Mouse (Mus musculus): ENCODE measurements around the gene Epb42. TPM values are rescaled to one million over a fixed set of nuclear protein-coding genes. Genes with fewer than 3 reads are reported as not detected.
"Not testable (repeated sequence)": the region's sequence is repeated elsewhere in the genome, so short reads cannot be mapped to it uniquely, and the experiment has no call there.

The Epb42 gene
- polyA plus RNA-seq, 1 experiment from 2014 or later, result 1.1 TPM

GRCm38 (mm10) chr2:120976308-120976707, 60.6 kb downstream of the Epb42 start:
- peak overlapping the region; percentile 96 for H3K4me2 ChIP-seq (ENCODE audit: low read length)
- no peaks in the 10 kb centered on the region for H3K36me3 ChIP-seq (ENCODE audit: control insufficient read depth, insufficient read depth, low read length)
- H3K4me1 ChIP-seq (ENCODE audit: control insufficient read depth in 2 of 2, insufficient read depth in 2 of 2, low read length in 2 of 2), result peaks cover 0 to 4% of the 10 kb centered on the region in 2 experiments; a peak in 1 of 4 replicates
- H3K9ac ChIP-seq (ENCODE audit: low read length), result no peak overlapping the region
- no peaks in the 10 kb centered on the region for H3K27me3 ChIP-seq (ENCODE audit: control insufficient read depth, insufficient read depth, low read length)
- WGBS, result 51% methylated on average over 4 of the region's 4 CpGs
- no peak overlapping the region for H3K4me3 ChIP-seq (ENCODE audit: control insufficient read depth in 1 of 2, insufficient read depth in 1 of 2, low read depth in 1 of 2, low read length in 2 of 2)
- no peak overlapping the region for H3K27ac ChIP-seq (replicated peaks in 1 of 2; ENCODE audit: control insufficient read depth in 1 of 2, insufficient read depth in 1 of 2, low read depth in 2 of 2, low read length in 2 of 2)
- no peak for ATAC-seq (ENCODE audit: insufficient number of reproducible peaks, insufficient read depth, low FRiP score, low read depth)
- H3K9me3 ChIP-seq (ENCODE audit: control insufficient read depth, low read length), result no peaks in the 10 kb centered on the region

DNA sequence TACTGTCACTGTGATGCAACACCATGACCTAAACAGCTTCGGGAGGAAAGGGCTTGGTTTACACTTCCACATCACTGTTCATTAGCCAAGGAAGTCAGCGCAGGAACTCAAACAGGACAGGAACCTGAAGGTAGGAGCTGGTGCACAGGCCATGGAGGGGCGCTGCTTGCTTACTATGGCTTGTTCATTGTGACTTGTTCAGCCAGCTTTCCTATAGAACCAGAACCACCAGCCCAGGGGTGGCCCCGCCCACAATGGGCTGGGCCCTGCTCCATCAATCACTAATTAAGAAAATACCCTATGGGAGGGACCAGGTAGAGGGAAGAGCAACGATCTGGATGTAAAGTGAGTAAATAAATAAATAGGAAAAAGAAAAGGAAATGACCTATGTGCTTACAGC, 63.9 kb downstream of the Epb42 start:
- Histone ChIP-seq H3K36me3 (ENCODE audit: control insufficient read depth, insufficient read depth, low read length) (no peaks in the 10 kb centered on the region), H3K9ac (ENCODE audit: low read length) (no peak overlapping the region), H3K4me3 (ENCODE audit: control insufficient read depth in 1 of 2, insufficient read depth in 1 of 2, low read depth in 1 of 2, low read length in 2 of 2) (no peak overlapping the region), H3K27me3 (ENCODE audit: control insufficient read depth, insufficient read depth, low read length) (no peaks in the 10 kb centered on the region), H3K9me3 (ENCODE audit: control insufficient read depth, low read length) (no peaks in the 10 kb centered on the region), H3K4me1 (ENCODE audit: control insufficient read depth in 2 of 2, insufficient read depth in 2 of 2, low read length in 2 of 2) (peaks cover 4 to 9% of the 10 kb centered on the region in 2 experiments; a peak in 3 of 4 replicates), H3K4me2 (ENCODE audit: low read length) (no peak overlapping the region), H3K27ac (replicated peaks in 1 of 2; ENCODE audit: control insufficient read depth in 1 of 2, insufficient read depth in 1 of 2, low read depth in 2 of 2, low read length in 2 of 2) (no peak overlapping the region)
- ATAC-seq (ENCODE audit: insufficient number of reproducible peaks, insufficient read depth, low FRiP score, low read depth), result no peak
- 20% methylated on average over 5 of the region's 5 CpGs for WGBS

GRCm38 (mm10) chr2:120972257-120972656, 64.6 kb downstream of the Epb42 start:
- H3K9ac ChIP-seq (ENCODE audit: low read length); H3K36me3 ChIP-seq (ENCODE audit: control insufficient read depth, insufficient read depth, low read length); ATAC-seq (ENCODE audit: insufficient number of reproducible peaks, insufficient read depth, low FRiP score, low read depth); H3K27ac ChIP-seq (replicated peaks in 1 of 2; ENCODE audit: control insufficient read depth in 1 of 2, insufficient read depth in 1 of 2, low read depth in 2 of 2, low read length in 2 of 2); H3K4me3 ChIP-seq (ENCODE audit: control insufficient read depth in 1 of 2, insufficient read depth in 1 of 2, low read depth in 1 of 2, low read length in 2 of 2); H3K4me2 ChIP-seq (ENCODE audit: low read length); H3K4me1 ChIP-seq (ENCODE audit: control insufficient read depth in 2 of 2, insufficient read depth in 2 of 2, low read length in 2 of 2); H3K9me3 ChIP-seq (ENCODE audit: control insufficient read depth, low read length); H3K27me3 ChIP-seq (ENCODE audit: control insufficient read depth, insufficient read depth, low read length): not testable (repeated sequence)
- WGBS, result 92% methylated on average over 8 of the region's 8 CpGs

DNA sequence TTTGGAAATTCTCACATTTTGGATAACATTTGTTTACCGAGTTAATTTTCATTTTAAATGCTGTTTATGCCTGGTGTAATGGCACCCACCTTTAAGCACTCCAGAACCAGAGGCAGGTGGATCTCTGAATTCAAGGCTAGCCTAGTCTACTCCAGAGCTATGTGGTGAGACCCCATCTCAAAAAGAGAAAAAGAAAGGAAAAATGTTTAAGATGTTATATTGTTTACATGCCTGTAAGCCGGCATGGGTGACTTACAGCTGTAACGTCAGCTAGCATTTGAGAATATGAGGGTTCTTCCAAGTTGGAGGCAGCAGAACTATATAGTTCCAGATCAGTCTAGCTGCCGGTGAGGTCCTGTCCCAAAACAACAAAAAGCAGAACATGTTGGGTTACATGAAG, 65.1 kb downstream of the Epb42 start:
- Histone ChIP-seq H3K4me3 (ENCODE audit: control insufficient read depth in 1 of 2, insufficient read depth in 1 of 2, low read depth in 1 of 2, low read length in 2 of 2) (no peak overlapping the region), H3K27me3 (ENCODE audit: control insufficient read depth, insufficient read depth, low read length) (no peaks in the 10 kb centered on the region), H3K9ac (ENCODE audit: low read length) (no peak overlapping the region), H3K4me1 (ENCODE audit: control insufficient read depth in 2 of 2, insufficient read depth in 2 of 2, low read length in 2 of 2) (peaks cover 2 to 9% of the 10 kb centered on the region in 2 experiments; a peak in 3 of 4 replicates), H3K27ac (replicated peaks in 1 of 2; ENCODE audit: control insufficient read depth in 1 of 2, insufficient read depth in 1 of 2, low read depth in 2 of 2, low read length in 2 of 2) (no peak overlapping the region), H3K4me2 (ENCODE audit: low read length) (no peak overlapping the region), H3K36me3 (ENCODE audit: control insufficient read depth, insufficient read depth, low read length) (0 out of 2 replicates have a peak, but pooled peaks cover 2% of the 10 kb centered on the region), H3K9me3 (ENCODE audit: control insufficient read depth, low read length) (no peaks in the 10 kb centered on the region)
- WGBS, result 92% methylated on average over 4 of the region's 4 CpGs
- ATAC-seq (ENCODE audit: insufficient number of reproducible peaks, insufficient read depth, low FRiP score, low read depth), result no peak

GRCm38 (mm10) chr2:120970559-120971080, 66.3 kb downstream of the Epb42 start, which contains the start of gene Ubr1:
Ubr1 (minus strand) TSS chr2:120970715.
- WGBS, result under 1% methylated on average over 39 of the region's 39 CpGs
- Histone ChIP-seq H3K4me1 (ENCODE audit: control insufficient read depth in 2 of 2, insufficient read depth in 2 of 2, low read length in 2 of 2) (peaks cover 2 to 9% of the 10 kb centered on the region in 2 experiments; a peak in 3 of 4 replicates), H3K9me3 (ENCODE audit: control insufficient read depth, low read length) (no peaks in the 10 kb centered on the region), H3K4me2 (ENCODE audit: low read length) (peak within 1 kb of the TSS; percentile 79), H3K36me3 (ENCODE audit: control insufficient read depth, insufficient read depth, low read length) (0 out of 2 replicates have a peak, but pooled peaks cover 8% of the 10 kb centered on the region), H3K9ac (ENCODE audit: low read length) (peak within 1 kb of the TSS; percentile 86), H3K27me3 (ENCODE audit: control insufficient read depth, insufficient read depth, low read length) (no peaks in the 10 kb centered on the region), H3K4me3 (ENCODE audit: control insufficient read depth in 1 of 2, insufficient read depth in 1 of 2, low read depth in 1 of 2, low read length in 2 of 2) (peak within 1 kb of the TSS; percentile 83 to 92), H3K27ac (replicated peaks in 1 of 2; ENCODE audit: control insufficient read depth in 1 of 2, insufficient read depth in 1 of 2, low read depth in 2 of 2, low read length in 2 of 2) (peak within 1 kb of the TSS; percentile 75 to 82)
- peak; percentile 77 for ATAC-seq (ENCODE audit: insufficient number of reproducible peaks, insufficient read depth, low FRiP score, low read depth)

GRCm38 (mm10) chr2:120970045-120970539, 66.8 kb downstream of the Epb42 start:
- peak overlapping the region; percentile 83 to 92 for H3K4me3 ChIP-seq (ENCODE audit: control insufficient read depth in 1 of 2, insufficient read depth in 1 of 2, low read depth in 1 of 2, low read length in 2 of 2)
- H3K27ac ChIP-seq (replicated peaks in 1 of 2; ENCODE audit: control insufficient read depth in 1 of 2, insufficient read depth in 1 of 2, low read depth in 2 of 2, low read length in 2 of 2), result peak overlapping the region; percentile 75 to 82
- under 1% methylated on average over 23 of the region's 23 CpGs for WGBS
- H3K36me3 ChIP-seq (ENCODE audit: control insufficient read depth, insufficient read depth, low read length), result 0 out of 2 replicates have a peak, but pooled peaks cover 8% of the 10 kb centered on the region
- ATAC-seq (ENCODE audit: insufficient number of reproducible peaks, insufficient read depth, low FRiP score, low read depth), result no peak
- H3K9ac ChIP-seq (ENCODE audit: low read length), result peak overlapping the region; percentile 86
- H3K4me2 ChIP-seq (ENCODE audit: low read length), result peak overlapping the region; percentile 79
- no peaks in the 10 kb centered on the region for H3K27me3 ChIP-seq (ENCODE audit: control insufficient read depth, insufficient read depth, low read length)
- H3K9me3 ChIP-seq (ENCODE audit: control insufficient read depth, low read length), result no peaks in the 10 kb centered on the region
- H3K4me1 ChIP-seq (ENCODE audit: control insufficient read depth in 2 of 2, insufficient read depth in 2 of 2, low read length in 2 of 2), result peaks cover 2 to 9% of the 10 kb centered on the region in 2 experiments; a peak in 3 of 4 replicates

All from heart, embryonic 14.5 days (tissue).